Mouse (Mus musculus) liver, embryonic 14.5 days (tissue): Measurements from ENCODE around the gene Fstl3. TPM values are rescaled to one million over a fixed set of nuclear protein-coding genes. Genes with fewer than 3 reads are reported as not detected.

ENCODE experiments used
- ATAC-seq: fragments of 200-750 bp; cut with Nextera tagmentation; 2 replicates; pipeline ENCODE4 v1.8.0; 2017; ENCODE audit warnings: moderate number of reproducible peaks, mild to moderate bottlenecking, moderate library complexity; ENCODE audit not compliant: insufficient read depth
- DNase-seq, 3 experiments: peaks; one replicate each; pipeline ENCODE4 v3.0.0-alpha.2; 2012 to 2013; ENCODE audit warnings: low read depth in 3 of 3, low spot score in 3 of 3
- H3K27ac ChIP-seq: fragments of 300-500 bp; sonication (generic); 2 replicates; pipeline ENCODE4 v1.5.1; 2014; ENCODE audit warnings: moderate library complexity, mild to moderate bottlenecking, control low read depth, inconsistent platforms
- H3K27me3 ChIP-seq: fragments of 300-500 bp; sonication (generic); 2 replicates; pipeline ENCODE4 v1.6.1; 2014; ENCODE audit warnings: mild to moderate bottlenecking, low read length, moderate library complexity; ENCODE audit not compliant: control insufficient read depth, insufficient read depth
- H3K36me3 ChIP-seq: fragments of 300-500 bp; sonication (generic); replicated peaks from 2 replicates; pipeline ENCODE4 v1.6.1; 2014; ENCODE audit warnings: low read depth; ENCODE audit not compliant: control insufficient read depth, insufficient read depth
- H3K4me1 ChIP-seq, 2 experiments: fragments of 200-500 bp in 1 of 2; fragments of 300-500 bp in 1 of 2; sonication (generic) in 1 of 2; replicated peaks; 2 replicates each; pipeline ENCODE4 v1.6.1; 2012 to 2014; ENCODE audit warnings: antibody characterized with exemption in 1 of 2, inconsistent platforms in 1 of 2, low read length in 1 of 2; ENCODE audit not compliant: control insufficient read depth in 2 of 2, insufficient read depth in 2 of 2
- H3K4me2 ChIP-seq: fragments of 300-500 bp; sonication (generic); 2 replicates; pipeline ENCODE4 v1.6.1; 2014; ENCODE audit warnings: low read depth, mild to moderate bottlenecking, control low read depth, moderate library complexity
- H3K4me3 ChIP-seq, 2 experiments: fragments of 200-500 bp in 1 of 2; fragments of 300-500 bp in 1 of 2; sonication (generic) in 1 of 2; 2 replicates each; pipeline ENCODE4 v1.5.1; 2012 to 2014; ENCODE audit warnings: low read depth in 2 of 2, low read length in 2 of 2, mild to moderate bottlenecking in 2 of 2, control low read depth in 1 of 2, inconsistent platforms in 1 of 2, moderate library complexity in 1 of 2; ENCODE audit not compliant: insufficient read depth in 1 of 2
- H3K9ac ChIP-seq: fragments of 300-500 bp; sonication (generic); replicated peaks from 2 replicates; pipeline ENCODE4 v1.6.1; 2014; ENCODE audit warnings: mild to moderate bottlenecking, control low read depth, moderate library complexity
- H3K9me3 ChIP-seq: fragments of 300-500 bp; sonication (generic); 2 replicates; pipeline ENCODE4 v1.6.1; 2016; ENCODE audit warnings: low read length, mixed read lengths; ENCODE audit not compliant: control insufficient read depth
- CTCF ChIP-seq: IDR thresholded peaks from 2 replicates; pipeline ENCODE4 v1.5.1; 2016; ENCODE audit warnings: antibody characterized with exemption, low read depth, control low read depth
- EP300 ChIP-seq: IDR thresholded peaks from 2 replicates; pipeline ENCODE4 v1.6.1; 2016; ENCODE audit warnings: antibody characterized with exemption, low read depth
- WGBS: fragments of 180-500 bp; shearing (Covaris S2); extraction: QIAGEN DNeasy Blood & Tissue Kit; methylation state at CpG from one replicate; pipeline ENCODE4 v1.1.7; 2014; ENCODE audit not compliant: insufficient replicate concordance; 5-methylcytosine and 5-hydroxymethylcytosine counted together
- polyA plus RNA-seq, 2 experiments: library from polyadenylated mRNA; depleted of rRNA in 1 of 2; stranded (reverse) in 1 of 2; unstranded in 1 of 2; fragments of >200 nt; fragmentation: Nextera tagmentation in 1 of 2; extraction: Ambion mirVana in 1 of 2; gene quantifications; 2 replicates each; pipeline versions ENCODE4 v1.2.1 to v1.2.3; 2012 to 2014

Fstl3 gene
- polyA plus RNA-seq, 2 experiments = 0.23 to 0.56 TPM

GRCm38 (mm10) chr10:79783920-79784800 is 7.1 kb downstream of the Fstl3 start:
- no peak for ATAC-seq
- Histone ChIP-seq H3K4me1 (peaks cover 7 to 11% of the 10 kb centered on the region in 2 experiments), H3K27me3 (peaks cover 12% of the 10 kb centered on the region), H3K27ac (no peak overlapping the region), H3K4me2 (no peak overlapping the region), H3K4me3 (no peak overlapping the region), H3K36me3 (no peaks in the 10 kb centered on the region), H3K9me3 (no peaks in the 10 kb centered on the region), H3K9ac (no peak overlapping the region)
- 44% methylated on average over 27 of the region's 27 CpGs for WGBS
- no peak for TF ChIP-seq EP300
- TF ChIP-seq CTCF = peak; percentile 67
- DNase-seq = peak in 1 of 3 experiments; percentile 44

GRCm38 (mm10) chr10:79788386-79789158 is 11.5 kb downstream of the Fstl3 start:
- peak; percentile 85 for TF ChIP-seq CTCF
- TF ChIP-seq EP300 = no peak
- H3K4me1 ChIP-seq = no peaks in the 10 kb centered on the region; a peak in 1 of 4 replicates
- peak in 1 of 3 experiments; percentile 51 for DNase-seq
- H3K4me2 ChIP-seq = no peak overlapping the region
- WGBS = 12% methylated on average over 7 of the region's 7 CpGs
- H3K27me3 ChIP-seq = peaks cover under 1% of the 10 kb centered on the region; the same call in 1 of the 2 replicates
- H3K4me3 ChIP-seq = no peak overlapping the region
- ATAC-seq = no peak
- no peaks in the 10 kb centered on the region for H3K36me3 ChIP-seq
- no peak overlapping the region for H3K9ac ChIP-seq
- H3K27ac ChIP-seq = no peak overlapping the region
- H3K9me3 ChIP-seq = no peaks in the 10 kb centered on the region

DNA sequence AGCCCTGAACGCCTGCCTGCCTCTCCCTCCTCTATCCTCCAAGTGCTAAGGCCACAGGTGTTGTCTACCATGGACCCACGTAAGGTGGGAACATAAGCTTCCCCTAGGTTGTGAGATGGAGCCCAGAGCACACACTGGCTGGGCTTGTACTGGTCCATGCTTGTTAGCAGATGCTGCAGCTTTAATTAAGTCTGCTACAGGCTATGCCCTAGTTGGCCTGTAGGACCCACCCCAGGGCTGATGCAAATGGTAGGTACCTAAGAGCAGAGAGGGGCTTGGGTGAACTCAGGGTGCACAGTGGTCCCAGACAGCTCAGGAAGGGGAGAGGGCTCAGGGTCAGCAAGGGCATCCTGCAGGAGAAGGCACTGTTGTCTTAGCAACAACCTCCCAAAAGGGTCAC is 12.5 kb downstream of the Fstl3 start:
- Histone ChIP-seq H3K4me3 (no peak overlapping the region), H3K27ac (no peak overlapping the region), H3K4me2 (no peak overlapping the region), H3K36me3 (no peaks in the 10 kb centered on the region), H3K9ac (no peak overlapping the region), H3K9me3 (no peaks in the 10 kb centered on the region), H3K27me3 (peaks cover 3% of the 10 kb centered on the region; the same call in 1 of the 2 replicates), H3K4me1 (no peaks in the 10 kb centered on the region; a peak in 1 of 4 replicates)
- ATAC-seq (no peak), DNase-seq (no peak)
- no peak for TF ChIP-seq EP300
- 0 out of 2 replicates have a peak, but pooled peaks have one; percentile 15 for TF ChIP-seq CTCF
- WGBS = 40% methylated on average over 2 of the region's 2 CpGs

GRCm38 (mm10) chr10:79790861-79791260 is 13.8 kb downstream of the Fstl3 start, which contains the start of gene Prss57:
Prss57 (minus strand) TSS chr10:79790961.
- Histone ChIP-seq H3K9me3 (no peaks in the 10 kb centered on the region), H3K27me3 (peaks cover 3% of the 10 kb centered on the region; the same call in 1 of the 2 replicates), H3K27ac (no peak within 1 kb of the TSS), H3K36me3 (no peaks in the 10 kb centered on the region), H3K4me2 (no peak within 1 kb of the TSS), H3K4me3 (no peak within 1 kb of the TSS), H3K9ac (no peak within 1 kb of the TSS), H3K4me1 (no peaks in the 10 kb centered on the region; a peak in 1 of 4 replicates)
- DNase-seq (no peak), ATAC-seq (no peak)
- TF ChIP-seq EP300 = no peak
- no peak for TF ChIP-seq CTCF
- WGBS = 53% methylated on average over 4 of the region's 4 CpGs
